In the genomic region with DNA sequence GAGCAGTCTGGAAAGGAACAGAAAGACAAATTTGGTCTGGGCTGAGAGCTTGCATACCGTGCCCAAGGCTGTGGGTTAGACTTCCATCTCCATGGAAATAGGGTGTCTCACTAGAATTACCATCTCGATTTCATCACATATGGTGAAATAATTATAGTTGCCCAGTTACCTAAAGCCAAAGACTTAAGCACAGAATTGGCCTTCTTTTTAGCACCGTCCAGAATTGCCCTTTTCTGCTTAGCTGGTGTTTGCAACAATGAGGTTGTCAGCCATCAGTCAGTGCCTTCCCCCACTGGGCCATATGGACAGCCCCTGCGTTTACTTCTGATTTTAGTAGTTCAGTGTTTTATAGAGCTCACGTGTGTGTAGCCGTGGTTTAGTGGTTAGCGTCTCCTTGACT, we compare ENCODE assay signal across 29 mouse cellular contexts. TPM values are rescaled to one million over a fixed set of nuclear protein-coding genes. Genes with fewer than 3 reads are reported as not detected.
DNase-seq lines count a peak whose midpoint lies in the region; ATAC-seq and TF ChIP-seq lines count a peak whose summit lies in the region.
"Had no signal": no experiment of that assay in that cellular context is flagged by ENCODE, and none has a peak within 500 bp of the region (broad histone marks: within the 10 kb centered on the region; RNA-seq: fewer than 3 reads in every experiment).

No protein-coding gene starts in this region.

- DNase-seq in frontal cortex, postnatal 25 days (ENCODE audit: low spot score in 2 of 2), result no peak
- DNase-seq in left cerebral cortex, adult 2 months (ENCODE audit: extremely low spot score in 1 of 2, low spot score in 2 of 2), result no peak
- DNase-seq in left cerebral cortex, adult 11 months (ENCODE audit: low spot score), result no peak
- DNase-seq in adipocyte (ENCODE audit: low spot score), result peak; percentile 40
- peak; percentile 53 for DNase-seq in telencephalon, adult 2 months (ENCODE audit: low read depth, low spot score)
- DNase-seq in gastrocnemius, adult 8-10 months (ENCODE audit: low spot score in 2 of 2), result no peak
- DNase-seq in adrenal gland, postnatal 4 days (ENCODE audit: low spot score in 2 of 2), result no peak
- DNase-seq: adrenal gland, adult 8-10 months; cerebellum, adult 11 months; cerebellum, adult 9-10 months; cerebellum, postnatal 36 days; embryo, embryonic 11 days; gastrocnemius, adult 2 months; kidney, adult 2 months; layer of hippocampus, adult 9-11 months; liver, embryonic 13.5 days; lung, adult 18-20 months; lung, postnatal 4 days; retina, postnatal 1 day; right cerebral cortex, postnatal 14 days; thymus, postnatal 36 days had no signal

- TF ChIP-seq CTCF in left cerebral cortex, adult 2 months (IDR thresholded peaks at IDR 0.05), result no peak

- H3K4me3 ChIP-seq in left cerebral cortex, adult 2 months, result no peak overlapping the region
- H3K4me3 ChIP-seq: embryonic facial prominence, embryonic 12.5 days; gastrocnemius, adult 2 months; hindbrain, embryonic 15.5 days; limb, embryonic 13.5 days; liver, embryonic 13.5 days; megakaryocyte, embryonic 14.5 days; midbrain, embryonic 13.5 days had no signal

- intact Hi-C loops in left cerebral cortex, adult 2 months (cut with DNase I), result no loop called here

- H3K27ac ChIP-seq in left cerebral cortex, adult 2 months, result peak overlapping the region; percentile 40
- H3K27ac ChIP-seq: embryonic facial prominence, embryonic 12.5 days; gastrocnemius, adult 2 months; hindbrain, embryonic 15.5 days; limb, embryonic 13.5 days; liver, embryonic 13.5 days; midbrain, embryonic 13.5 days had no signal

- peak; percentile 83 for ATAC-seq in frontal cortex, adult (ENCODE audit: low TSS enrichment)
- ATAC-seq: forebrain, embryonic 14.5 days; lung, postnatal 0 days; midbrain, embryonic 13.5 days had no signal

RNA-seq across cellular contexts. Expression of a gene that starts 14.4 kb away (rescaled TPM):
- total RNA-seq in left cerebral cortex, adult 2 months (2021), result 10 to 100 TPM; 40.9 to 44.5 TPM
- total RNA-seq in gastrocnemius, adult 8-10 months (2022), result 10 to 100 TPM in 1 of 4 experiments, 1 to 10 TPM in 3; 7.2 to 10.8 (median 9.5) TPM
- 10 to 100 TPM; 33.4 to 39.2 TPM for total RNA-seq in adrenal gland, postnatal 4 days (2021)

RNA-seq across cellular contexts. Expression of a gene that starts 54.3 kb away (rescaled TPM):
- total RNA-seq in left cerebral cortex, adult 2 months (2021), result 100 to 1,000 TPM; 197 to 199 TPM
- 10 to 100 TPM; 13.3 to 16.7 (median 15.2) TPM for total RNA-seq in gastrocnemius, adult 8-10 months (2022)
- total RNA-seq in adrenal gland, postnatal 4 days (2021), result 10 to 100 TPM; 79.9 to 95.3 TPM

Comparison
In these comparisons a context has a peak if more than half of its experiments do, and no peak if none do; other contexts are left out.
1. DNase-seq: peak in adipocyte (single experiment) and telencephalon, adult 2 months (single experiment); none in frontal cortex, postnatal 25 days (0 of 2), left cerebral cortex, adult 2 months (0 of 2), left cerebral cortex, adult 11 months (single experiment), gastrocnemius, adult 8-10 months (0 of 2) and adrenal gland, postnatal 4 days (0 of 2).
2. RNA of a gene that starts 54.3 kb away (total RNA-seq): 197 to 199 TPM in left cerebral cortex, adult 2 months and 79.9 to 95.3 TPM in adrenal gland, postnatal 4 days; 13.3 to 16.7 TPM in gastrocnemius, adult 8-10 months; every median in the first group is over 4 times any median in the second.